In the genomic region with DNA sequence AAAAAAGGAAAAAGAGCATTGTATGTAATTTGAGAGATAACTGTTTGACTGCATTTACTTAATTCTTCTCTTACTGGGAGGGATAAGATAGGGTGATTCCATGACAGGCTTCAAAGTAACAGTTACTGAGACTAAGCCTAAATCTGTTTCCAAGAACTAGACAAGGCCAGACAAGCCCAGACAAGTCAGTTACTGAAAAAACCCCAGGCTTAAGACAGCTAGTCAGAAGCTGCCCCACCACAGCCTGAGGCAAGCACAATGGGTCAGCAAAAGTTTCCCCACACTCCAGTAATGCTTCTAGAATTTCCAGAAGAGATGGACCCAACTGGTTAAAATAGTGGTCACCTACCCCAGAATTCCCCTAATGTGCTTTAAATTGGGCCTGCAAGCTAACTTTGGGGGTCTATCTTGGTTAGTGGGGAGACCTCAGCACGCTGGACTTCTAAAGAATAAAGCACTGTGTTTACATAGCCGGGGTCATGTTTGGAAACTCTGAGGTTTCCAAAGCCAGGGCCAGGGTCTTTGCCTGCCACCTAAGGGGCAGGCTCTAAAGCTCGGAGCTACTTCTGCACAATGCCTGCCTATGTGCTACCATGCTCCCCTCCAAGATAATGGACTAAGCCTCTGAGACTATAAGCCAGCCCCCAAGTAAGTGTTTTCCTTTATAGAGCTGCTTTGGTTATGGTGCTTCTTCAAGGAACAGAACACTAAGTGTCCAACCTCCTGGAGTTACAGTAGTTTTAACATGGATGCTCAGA, we compare ENCODE assay signal across 15 mouse cellular contexts. TPM values are rescaled to one million over a fixed set of nuclear protein-coding genes. Genes with fewer than 3 reads are reported as not detected.
DNase-seq lines count a peak whose midpoint lies in the region; ATAC-seq lines count a peak whose summit lies in the region.
"Had no signal": no experiment of that assay in that cellular context is flagged by ENCODE, and none has a peak within 500 bp of the region (broad histone marks: within the 10 kb centered on the region; RNA-seq: fewer than 3 reads in every experiment).

No protein-coding gene starts in this region.

- DNase-seq in embryonic facial prominence, embryonic 11.5 days (ENCODE audit: low spot score) = peak; percentile 29
- no peak for DNase-seq in embryonic facial prominence, embryonic 10.5 days (ENCODE audit: low spot score)
- DNase-seq in 3T3-L1 (ENCODE audit: low read depth, low spot score) (peak; percentile 79), NIH3T3 (ENCODE audit: low read depth) (peak; percentile 46)
- DNase-seq in lung, postnatal 25 days (ENCODE audit: low spot score) = no peak
- no peak for DNase-seq in cerebellum, postnatal 10 days
- DNase-seq: retina, postnatal 1 day; thymus, postnatal 4 days had no signal

- H3K27ac ChIP-seq in embryonic facial prominence, embryonic 11.5 days (replicated peaks; ENCODE audit: low read depth, low read length) = no peak overlapping the region
- no peak overlapping the region for H3K27ac ChIP-seq in embryonic facial prominence, embryonic 10.5 days (replicated peaks)
- H3K27ac ChIP-seq in liver, embryonic 12.5 days = peak overlapping the region; percentile 46
- H3K27ac ChIP-seq: heart, embryonic 10.5 days; hindbrain, embryonic 14.5 days; kidney, embryonic 15.5 days; neural tube, embryonic 12.5 days had no signal

- no peak overlapping the region for H3K9ac ChIP-seq in embryonic facial prominence, embryonic 11.5 days (replicated peaks; ENCODE audit: low read length)
- 0 out of 2 replicates have a peak overlapping the region, but pooled peaks have one; percentile 3 for H3K9ac ChIP-seq in liver, embryonic 12.5 days
- H3K9ac ChIP-seq: hindbrain, embryonic 14.5 days; kidney, embryonic 15.5 days; limb, embryonic 15.5 days; neural tube, embryonic 12.5 days had no signal

- WGBS in embryonic facial prominence, embryonic 11.5 days = 61% methylated on average over 3 of the region's 3 CpGs
- 64% methylated on average over 3 of the region's 3 CpGs for WGBS in embryonic facial prominence, embryonic 10.5 days
- WGBS in liver, embryonic 12.5 days (ENCODE audit: insufficient replicate concordance) = 72% methylated on average over 3 of the region's 3 CpGs

- no peak for ATAC-seq in embryonic facial prominence, embryonic 11.5 days (replicated peaks; ENCODE audit: insufficient number of reproducible peaks, low FRiP score, low TSS enrichment, low read depth)
- ATAC-seq in liver, embryonic 12.5 days = peak; percentile 41; the same call in 1 of the 2 replicates
- no peak for ATAC-seq in cerebellum, adult (ENCODE audit: insufficient number of reproducible peaks, low FRiP score, low TSS enrichment)

- H3K4me1 ChIP-seq in embryonic facial prominence, embryonic 11.5 days (ENCODE audit: control insufficient read depth, insufficient read depth, low read length) = no peaks in the 10 kb centered on the region; the same call in 1 of the 2 replicates
- peaks cover 13% of the 10 kb centered on the region for H3K4me1 ChIP-seq in embryonic facial prominence, embryonic 10.5 days
- H3K4me1 ChIP-seq in liver, embryonic 12.5 days = peaks cover 36% of the 10 kb centered on the region

- no peak overlapping the region for H3K4me2 ChIP-seq in embryonic facial prominence, embryonic 11.5 days (ENCODE audit: low read depth, low read length)
- H3K4me2 ChIP-seq in liver, embryonic 12.5 days = peak overlapping the region; percentile 33
- H3K4me2 ChIP-seq: hindbrain, embryonic 14.5 days; kidney, embryonic 15.5 days; limb, embryonic 15.5 days; neural tube, embryonic 12.5 days had no signal

- no peaks in the 10 kb centered on the region for H3K27me3 ChIP-seq in embryonic facial prominence, embryonic 11.5 days (ENCODE audit: control insufficient read depth, insufficient read depth, low read length)
- H3K27me3 ChIP-seq in embryonic facial prominence, embryonic 10.5 days (replicated peaks; ENCODE audit: low read depth, poor library complexity, severe bottlenecking) = no peaks in the 10 kb centered on the region
- no peaks in the 10 kb centered on the region for H3K27me3 ChIP-seq in liver, embryonic 12.5 days (replicated peaks)
- H3K27me3 ChIP-seq: kidney, embryonic 15.5 days; limb, embryonic 15.5 days; neural tube, embryonic 12.5 days had no signal

- no peak overlapping the region for H3K4me3 ChIP-seq in embryonic facial prominence, embryonic 11.5 days (ENCODE audit: low read depth, low read length)
- no peak overlapping the region for H3K4me3 ChIP-seq in embryonic facial prominence, embryonic 10.5 days
- no peak overlapping the region for H3K4me3 ChIP-seq in liver, embryonic 12.5 days
- H3K4me3 ChIP-seq: heart, embryonic 10.5 days; kidney, embryonic 15.5 days; limb, embryonic 15.5 days; neural tube, embryonic 12.5 days had no signal

- no peaks in the 10 kb centered on the region; the same call in 1 of the 2 replicates for H3K36me3 ChIP-seq in embryonic facial prominence, embryonic 11.5 days (replicated peaks; ENCODE audit: control insufficient read depth, insufficient read depth, low read depth, low read length)
- H3K36me3 ChIP-seq in embryonic facial prominence, embryonic 10.5 days (replicated peaks) = peaks cover 55% of the 10 kb centered on the region
- H3K36me3 ChIP-seq in liver, embryonic 12.5 days = peaks cover 49% of the 10 kb centered on the region

- H3K9me3 ChIP-seq in embryonic facial prominence, embryonic 11.5 days (replicated peaks; ENCODE audit: control insufficient read depth, low read length) = no peaks in the 10 kb centered on the region
- no peaks in the 10 kb centered on the region for H3K9me3 ChIP-seq in embryonic facial prominence, embryonic 10.5 days
- H3K9me3 ChIP-seq in liver, embryonic 12.5 days (replicated peaks) = no peaks in the 10 kb centered on the region
- H3K9me3 ChIP-seq: heart, embryonic 10.5 days; kidney, embryonic 15.5 days; limb, embryonic 15.5 days; neural tube, embryonic 12.5 days had no signal

RNA-seq across cellular contexts. Expression of a gene that starts 10.0 kb away (rescaled TPM):
- 33.7 and 35.7 TPM in 2 replicates for polyA plus RNA-seq in embryonic facial prominence, embryonic 11.5 days (2014; fragmentation: Nextera tagmentation; extraction: Ambion mirVana)
- polyA plus RNA-seq in embryonic facial prominence, embryonic 10.5 days (2016; fragmentation: Nextera tagmentation; extraction: Ambion mirVana) = 37.7 and 41.4 TPM in 2 replicates
- 24.9 and 26.2 TPM in 2 replicates for polyA plus RNA-seq in liver, embryonic 12.5 days (2016; fragmentation: Nextera tagmentation; extraction: Ambion mirVana)

RNA-seq across cellular contexts. Expression of a gene that starts 25.2 kb away (rescaled TPM):
- polyA plus RNA-seq in embryonic facial prominence, embryonic 11.5 days (2014; fragmentation: Nextera tagmentation; extraction: Ambion mirVana) = 6.5 and 8.2 TPM in 2 replicates
- polyA plus RNA-seq in embryonic facial prominence, embryonic 10.5 days (2016; fragmentation: Nextera tagmentation; extraction: Ambion mirVana) = 8.6 and 10.5 TPM in 2 replicates
- polyA plus RNA-seq in liver, embryonic 12.5 days (2016; fragmentation: Nextera tagmentation; extraction: Ambion mirVana) = 1.8 and 1.9 TPM in 2 replicates

Comparison
In these comparisons a context has a peak if more than half of its experiments do, and no peak if none do; other contexts are left out.
1. DNase-seq: peak in embryonic facial prominence, embryonic 11.5 days (single experiment), 3T3-L1 (single experiment) and NIH3T3 (single experiment); none in embryonic facial prominence, embryonic 10.5 days (single experiment), lung, postnatal 25 days (single experiment) and cerebellum, postnatal 10 days (0 of 2).